Mouse (Mus musculus) testis, adult 2 months (tissue): Measurements from ENCODE around the gene Icam2. TPM values are rescaled to one million over a fixed set of nuclear protein-coding genes. Genes with fewer than 3 reads are reported as not detected.

ENCODE experiments used
- H3K27ac ChIP-seq: fragments of 200-500 bp; 2 replicates; pipeline ENCODE4 v1.5.1; 2012; ENCODE audit warnings: low read depth, low read length; ENCODE audit not compliant: control insufficient read depth, insufficient read depth
- H3K27me3 ChIP-seq: fragments of 200-500 bp; 2 replicates; pipeline ENCODE4 v1.6.1; 2012; ENCODE audit warnings: mild to moderate bottlenecking, low read length, moderate library complexity; ENCODE audit not compliant: control insufficient read depth, insufficient read depth
- H3K36me3 ChIP-seq: fragments of 200-500 bp; 2 replicates; pipeline ENCODE4 v1.6.1; 2012; ENCODE audit warnings: mild to moderate bottlenecking, low read length; ENCODE audit not compliant: control insufficient read depth, insufficient read depth
- H3K4me1 ChIP-seq: fragments of 200-500 bp; 2 replicates; pipeline ENCODE4 v1.6.1; 2012; ENCODE audit warnings: low read length; ENCODE audit not compliant: control insufficient read depth, insufficient read depth
- H3K4me3 ChIP-seq: fragments of 200-500 bp; 2 replicates; pipeline ENCODE4 v1.5.1; 2012; ENCODE audit warnings: low read depth, mild to moderate bottlenecking, low read length, moderate library complexity, mixed read lengths; ENCODE audit not compliant: control insufficient read depth
- CTCF ChIP-seq: fragments of 200-500 bp; IDR thresholded peaks from 2 replicates; pipeline ENCODE4 v1.5.1; 2012; ENCODE audit warnings: low read depth, mild to moderate bottlenecking, inconsistent platforms, low read length, moderate library complexity; ENCODE audit not compliant: control insufficient read depth, insufficient read depth, insufficient replicate concordance
- POLR2A ChIP-seq: fragments of 200-500 bp; IDR thresholded peaks from 2 replicates; pipeline ENCODE4 v1.6.1; 2012; ENCODE audit warnings: low read depth, mild to moderate bottlenecking, inconsistent platforms, low read length, moderate library complexity; ENCODE audit not compliant: control insufficient read depth
- polyA plus RNA-seq: library from polyadenylated mRNA; depleted of rRNA; stranded (reverse); fragments of >200 nt; gene quantifications from 2 replicates; pipeline ENCODE4 v1.2.3, GENCODE M21; 2012

Icam2 gene
- polyA plus RNA-seq, 1 experiment, result 1.7 TPM

- TF ChIP-seq POLR2A (no peak), CTCF (no peak)
These were observed 32.3 kb downstream of the Icam2 start for GRCm38 (mm10) chr11:106355382-106356128.

DNA sequence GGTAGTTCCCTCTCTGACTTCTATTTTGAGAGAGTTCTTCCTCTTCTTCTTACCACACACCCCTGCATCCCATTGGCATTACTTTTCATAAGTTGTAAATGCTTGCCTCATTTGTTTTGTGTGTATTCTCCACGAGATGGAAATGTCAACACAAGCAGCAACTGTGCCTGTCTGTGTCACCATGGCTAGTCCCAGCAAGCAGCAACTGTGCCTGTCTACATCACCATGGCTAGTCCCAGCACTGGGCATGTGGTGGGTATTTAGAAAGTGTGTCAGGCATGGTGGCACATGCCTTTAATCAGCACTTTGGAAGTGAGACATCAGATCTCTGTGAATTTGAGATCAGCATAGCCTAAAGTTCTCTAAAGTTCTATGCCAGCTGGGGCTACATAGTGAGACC is 33.7 kb downstream of the Icam2 start:
- Histone ChIP-seq H3K36me3 (no peaks in the 10 kb centered on the region), H3K4me1 (no peaks in the 10 kb centered on the region; the same call in 1 of the 2 replicates), H3K27ac (no peak overlapping the region), H3K4me3 (no peak overlapping the region), H3K27me3 (no peaks in the 10 kb centered on the region)
- TF ChIP-seq POLR2A (no peak), CTCF (no peak)

More at GRCm38 (mm10) chr11:106355382-106356128, 32.3 kb downstream of the Icam2 start:
- Histone ChIP-seq H3K27ac (no peak overlapping the region), H3K27me3 (no peaks in the 10 kb centered on the region), H3K4me1 (no peaks in the 10 kb centered on the region; the same call in 1 of the 2 replicates), H3K4me3 (no peak overlapping the region), H3K36me3 (no peaks in the 10 kb centered on the region)

- TF ChIP-seq POLR2A, result no peak
- TF ChIP-seq CTCF, result no peak
- H3K4me1 ChIP-seq, result no peaks in the 10 kb centered on the region; the same call in 1 of the 2 replicates
These were observed 34.7 kb downstream of the Icam2 start, which contains the start of gene Scn4a for GRCm38 (mm10) chr11:106353188-106353587. Scn4a (minus strand) TSS chr11:106353288.

GRCm38 (mm10) chr11:106351941-106352340 is 35.9 kb downstream of the Icam2 start:
- no peaks in the 10 kb centered on the region for H3K36me3 ChIP-seq
- no peak for TF ChIP-seq CTCF
- no peak for TF ChIP-seq POLR2A
- H3K4me1 ChIP-seq, result no peaks in the 10 kb centered on the region; the same call in 1 of the 2 replicates
- H3K27me3 ChIP-seq, result no peaks in the 10 kb centered on the region
- H3K27ac ChIP-seq, result no peak overlapping the region
- H3K4me3 ChIP-seq, result no peak overlapping the region

More at GRCm38 (mm10) chr11:106353188-106353587, 34.7 kb downstream of the Icam2 start, which contains the start of gene Scn4a:
- H3K36me3 ChIP-seq, result no peaks in the 10 kb centered on the region
- H3K27me3 ChIP-seq, result no peaks in the 10 kb centered on the region
- H3K4me3 ChIP-seq, result no peak within 1 kb of the TSS
- H3K27ac ChIP-seq, result no peak within 1 kb of the TSS

GRCm38 (mm10) chr11:106351253-106351652 is 36.6 kb downstream of the Icam2 start:
- Histone ChIP-seq H3K36me3 (no peaks in the 10 kb centered on the region), H3K4me3 (no peak overlapping the region), H3K4me1 (no peaks in the 10 kb centered on the region; the same call in 1 of the 2 replicates), H3K27me3 (no peaks in the 10 kb centered on the region), H3K27ac (no peak overlapping the region)
- TF ChIP-seq POLR2A (no peak), CTCF (no peak)

- TF ChIP-seq POLR2A (no peak), CTCF (no peak)
- no peak overlapping the region for H3K4me3 ChIP-seq
- H3K27me3 ChIP-seq, result no peaks in the 10 kb centered on the region
- H3K27ac ChIP-seq, result no peak overlapping the region
- no peaks in the 10 kb centered on the region; the same call in 1 of the 2 replicates for H3K4me1 ChIP-seq
- H3K36me3 ChIP-seq, result no peaks in the 10 kb centered on the region
These were observed 37.0 kb downstream of the Icam2 start for GRCm38 (mm10) chr11:106350853-106351252.

- H3K36me3 ChIP-seq, result no peaks in the 10 kb centered on the region
These were observed 38.1 kb downstream of the Icam2 start for GRCm38 (mm10) chr11:106349772-106350171.

More at GRCm38 (mm10) chr11:106349772-106350171, 38.1 kb downstream of the Icam2 start:
- H3K27ac ChIP-seq, result no peak overlapping the region
- no peak for TF ChIP-seq POLR2A
- TF ChIP-seq CTCF, result no peak
- no peaks in the 10 kb centered on the region for H3K27me3 ChIP-seq
- no peaks in the 10 kb centered on the region for H3K4me1 ChIP-seq
- no peak overlapping the region for H3K4me3 ChIP-seq
